Mouse (Mus musculus) mesoderm, embryonic 11.5 days (tissue): ENCODE measurements around the gene Kcnh8.

Experiments
- DNase-seq: peaks from one replicate; pipeline ENCODE4 v3.0.0-alpha.2; 2012; ENCODE audit warnings: low read depth, low spot score

Kcnh8 gene

DNA sequence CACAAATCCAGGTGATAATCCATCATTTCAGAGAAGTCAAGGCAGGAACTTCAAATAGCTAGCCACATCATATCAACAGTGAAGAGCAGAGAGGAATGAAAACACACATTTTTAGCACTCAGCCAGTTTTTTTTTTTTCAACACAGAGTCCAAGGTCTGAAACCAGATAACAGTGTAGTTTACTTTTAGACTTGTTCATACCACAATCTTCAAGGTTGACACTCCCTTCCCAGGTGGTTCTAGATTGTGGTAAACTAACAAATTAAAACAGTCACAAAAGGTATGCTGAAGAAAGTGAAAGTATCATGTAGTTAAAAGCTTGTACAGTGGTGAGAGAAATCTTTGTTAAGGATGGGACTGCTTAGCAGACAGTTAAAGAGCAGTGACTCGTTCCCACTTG is 216.5 kb downstream of the Kcnh8 start:
- DNase-seq, result no peak

DNA sequence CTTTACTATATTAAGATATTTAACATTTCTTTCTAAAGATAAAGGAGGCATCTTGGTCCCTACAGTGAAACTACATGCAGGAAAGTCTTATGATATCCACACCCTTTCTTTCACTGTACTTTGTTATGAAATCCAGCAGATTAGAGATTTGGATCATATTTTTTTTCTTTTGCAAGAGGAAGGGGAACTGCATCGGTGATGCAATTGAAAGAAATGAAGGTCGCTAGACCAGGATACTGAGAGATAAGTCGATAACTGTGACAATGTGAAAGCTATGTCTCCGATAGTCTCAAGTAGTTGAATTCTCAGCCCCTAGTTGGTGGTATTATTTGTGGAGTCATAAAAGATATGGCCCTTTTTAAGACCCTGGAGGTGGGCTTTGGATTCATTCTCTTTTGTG is 227.2 kb downstream of the Kcnh8 start:
- no peak for DNase-seq

DNA sequence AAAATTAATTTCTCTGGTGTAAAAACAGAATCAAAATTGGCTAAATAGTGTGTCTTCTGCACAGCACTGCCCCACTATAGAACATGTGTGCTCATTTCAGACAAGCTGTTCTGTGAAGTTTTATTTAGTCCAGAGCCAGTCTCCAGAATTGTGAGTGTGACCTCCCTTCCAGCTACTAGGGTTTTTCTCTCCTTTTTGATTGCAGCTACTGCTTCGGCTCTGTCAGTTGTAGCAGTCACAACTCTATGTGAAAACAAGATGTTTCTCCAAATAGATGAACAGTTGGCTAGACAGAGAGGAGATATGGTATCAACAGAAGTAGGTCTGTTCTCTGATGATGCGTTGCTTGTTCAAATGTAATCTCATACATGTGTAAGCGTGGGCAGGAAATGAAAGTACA is 270.7 kb downstream of the Kcnh8 start:
- no peak for DNase-seq

- no peak for DNase-seq
Observed at GRCm38 (mm10) chr17:52878964-52879363, 276.5 kb downstream of the Kcnh8 start.

DNA sequence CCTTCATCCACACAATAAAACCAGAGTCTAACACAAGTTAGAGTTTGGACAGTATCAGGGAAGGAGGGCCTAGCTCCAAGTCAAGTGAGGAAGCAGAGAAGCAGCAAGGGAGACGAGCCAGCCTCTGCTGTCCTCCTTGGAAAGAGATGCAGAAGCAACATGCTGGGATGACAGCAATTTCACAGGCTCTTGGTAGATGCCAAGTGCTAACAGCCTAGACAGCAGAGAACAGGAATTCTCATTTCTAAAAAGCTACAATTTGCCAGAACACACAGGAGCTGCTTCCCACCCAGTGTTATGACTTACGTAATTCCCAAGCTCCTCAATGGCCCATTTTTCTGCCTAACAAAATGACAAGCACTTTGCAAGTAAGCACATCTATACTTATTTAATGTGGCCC is 277.5 kb downstream of the Kcnh8 start:
- DNase-seq, result no peak

DNA sequence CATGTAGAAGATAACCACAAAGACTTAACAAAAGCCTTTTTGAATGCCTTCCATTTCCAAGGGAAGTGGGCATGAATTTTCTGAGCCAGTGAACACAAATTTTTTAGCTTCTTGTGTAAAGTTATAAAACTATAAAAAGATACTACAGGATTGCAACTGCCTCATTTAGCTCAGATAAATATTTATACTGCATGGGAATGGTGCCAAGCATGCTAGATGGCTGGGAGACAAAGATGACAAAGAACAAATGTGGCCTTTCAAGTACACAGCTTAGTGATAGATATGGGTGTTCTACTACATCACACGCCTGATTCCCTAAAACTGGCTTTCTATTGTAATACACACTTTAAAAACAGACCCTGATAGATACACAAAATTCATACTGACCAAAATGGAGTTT is 282.7 kb downstream of the Kcnh8 start:
- DNase-seq, result no peak

- DNase-seq, result no peak
Observed at GRCm38 (mm10) chr17:52920519-52921106, 318.1 kb downstream of the Kcnh8 start.

- no peak for DNase-seq
Observed at GRCm38 (mm10) chr17:52943966-52944365, 341.5 kb downstream of the Kcnh8 start.

- DNase-seq, result no peak
Observed at GRCm38 (mm10) chr17:52972735-52973134, 370.2 kb downstream of the Kcnh8 start.

DNA sequence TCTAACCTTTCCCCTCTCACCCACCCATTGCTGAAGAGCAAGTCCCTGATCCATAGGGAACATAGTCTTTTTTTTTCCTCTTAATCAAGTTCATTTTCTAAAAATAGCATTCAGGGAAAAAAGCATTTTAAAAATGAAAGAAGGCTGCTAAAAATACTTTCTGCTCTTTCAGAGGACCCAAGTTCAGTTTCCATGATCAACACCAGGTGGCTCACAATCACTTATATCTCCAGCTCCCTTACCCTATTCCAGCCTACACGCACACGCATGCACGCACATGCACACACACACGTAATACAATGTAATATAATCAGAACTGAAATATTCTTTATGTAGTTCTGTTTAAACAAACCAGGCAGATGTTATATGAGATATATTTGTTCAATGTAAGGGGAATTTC is 378.4 kb downstream of the Kcnh8 start:
- no peak for DNase-seq
